In genomic region chr13:12806496-12806895, GRCm38 (mm10) we compare ENCODE assay signal across 26 mouse cellular contexts. TPM values are rescaled to one million over a fixed set of nuclear protein-coding genes. Genes with fewer than 3 reads are reported as not detected.
"Had no signal": no experiment of that assay in that cellular context is flagged by ENCODE, and none has a peak within 500 bp of the region (broad histone marks: within the 10 kb centered on the region; RNA-seq: fewer than 3 reads in every experiment).

No protein-coding gene starts in this region.

RNA-seq across cellular contexts. Expression of gene Prl2c3, which starts 6.6 kb away (rescaled TPM):
- total RNA-seq: gastrocnemius, adult 2 months; gastrocnemius, postnatal 10 days; gastrocnemius, postnatal 25 days; gastrocnemius, postnatal 4 days; granulocyte monocyte progenitor cell, adult 5-6 weeks; heart, adult 2 months; heart, postnatal 10 days; heart, postnatal 25 days; heart, postnatal 4 days; layer of hippocampus, adult 2 months; layer of hippocampus, postnatal 10 days; layer of hippocampus, postnatal 25 days; left cerebral cortex, adult 2 months; left cerebral cortex, postnatal 14 days; left cerebral cortex, postnatal 36 days had no signal
- polyA plus RNA-seq: heart, adult 2 months; heart, embryonic 14.5 days; heart, embryonic 16.5 days; hindbrain, embryonic 13.5 days; hindbrain, embryonic 16.5 days; inflammation-experienced regulatory T-cells, adult 6 months; intestine, embryonic 15.5 days; intestine, postnatal 0 days; limb, embryonic 10.5 days; limb, embryonic 12.5 days; liver, embryonic 11.5 days; liver, embryonic 13.5 days had no signal
